Mouse (Mus musculus): Measurements from ENCODE around the gene Ikzf4. TPM values are rescaled to one million over a fixed set of nuclear protein-coding genes. Genes with fewer than 3 reads are reported as not detected.

Ikzf4 gene
- 4.3 and 4.9 TPM in 2 replicates for polyA plus RNA-seq (2014; fragmentation: Nextera tagmentation; extraction: Ambion mirVana)

DNA sequence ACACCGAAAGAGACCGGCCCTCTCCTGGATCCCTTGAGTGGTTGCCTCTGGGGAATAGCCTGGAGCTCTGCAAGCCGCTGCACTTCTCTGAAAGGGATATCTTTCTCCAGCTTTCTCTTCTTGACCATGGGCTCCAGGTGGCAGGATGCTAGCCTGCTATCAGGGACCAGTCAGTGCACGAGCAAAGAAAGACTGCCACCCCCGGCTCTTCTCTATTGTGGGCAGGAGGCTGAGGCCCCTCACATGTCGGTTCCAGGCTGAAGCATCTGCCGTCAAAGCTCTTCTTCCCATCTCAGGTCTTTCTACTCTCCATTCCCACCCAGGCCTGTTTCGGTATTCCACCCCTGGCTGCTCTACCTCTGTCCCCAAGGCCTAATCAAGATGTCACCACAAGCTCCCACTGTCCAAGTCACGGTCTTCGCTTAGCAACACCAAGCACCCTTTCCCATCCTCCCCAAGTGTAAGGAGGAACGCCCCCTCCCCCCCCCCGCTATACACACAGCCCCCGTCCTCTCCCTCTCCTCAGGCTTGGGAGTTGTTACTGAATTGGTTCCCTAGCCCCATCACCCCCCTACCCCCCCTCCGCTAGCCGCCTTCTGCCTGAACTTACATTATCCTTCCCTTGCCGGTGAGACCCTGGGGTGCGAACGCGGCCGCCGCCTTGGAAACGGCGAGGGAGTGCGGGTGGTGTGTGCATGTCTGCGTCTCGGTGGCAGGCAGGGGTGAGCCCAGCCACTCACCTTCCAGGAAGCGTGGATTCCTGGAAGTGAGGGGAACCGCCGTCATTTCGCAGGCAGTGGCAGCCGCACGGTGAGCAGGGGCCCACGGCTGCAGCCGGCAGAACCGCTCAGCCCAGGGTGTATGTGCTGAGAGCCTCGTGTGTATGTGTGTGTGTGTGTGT is at the start of gene Ikzf4:
Ikzf4 (minus strand) TSS at position 881 of the 901 bp plus-strand sequence.
- Histone ChIP-seq H3K27me3 (ENCODE audit: control insufficient read depth, insufficient read depth, low read length) (no peaks in the 10 kb centered on the region), H3K9me3 (ENCODE audit: control insufficient read depth, low read length) (no peaks in the 10 kb centered on the region), H3K4me3 (ENCODE audit: low read depth, low read length) (peak within 1 kb of the TSS; percentile 44), H3K4me1 (replicated peaks; ENCODE audit: control insufficient read depth, insufficient read depth, low read length) (no peaks in the 10 kb centered on the region), H3K9ac (ENCODE audit: low read depth, low read length) (peak within 1 kb of the TSS; percentile 74), H3K4me2 (replicated peaks; ENCODE audit: low read depth, low read length) (peak within 1 kb of the TSS; percentile 79), H3K36me3 (ENCODE audit: control insufficient read depth, insufficient read depth, low read length) (0 out of 2 replicates have a peak, but pooled peaks cover 2% of the 10 kb centered on the region), H3K27ac (ENCODE audit: low read depth, low read length) (peak within 1 kb of the TSS; percentile 70)
- DNase-seq (ENCODE audit: low spot score) (peak; percentile 62), ATAC-seq (ENCODE audit: low FRiP score) (peak; percentile 84)
- WGBS = 3% methylated on average over 32 of the region's 36 CpGs

DNA sequence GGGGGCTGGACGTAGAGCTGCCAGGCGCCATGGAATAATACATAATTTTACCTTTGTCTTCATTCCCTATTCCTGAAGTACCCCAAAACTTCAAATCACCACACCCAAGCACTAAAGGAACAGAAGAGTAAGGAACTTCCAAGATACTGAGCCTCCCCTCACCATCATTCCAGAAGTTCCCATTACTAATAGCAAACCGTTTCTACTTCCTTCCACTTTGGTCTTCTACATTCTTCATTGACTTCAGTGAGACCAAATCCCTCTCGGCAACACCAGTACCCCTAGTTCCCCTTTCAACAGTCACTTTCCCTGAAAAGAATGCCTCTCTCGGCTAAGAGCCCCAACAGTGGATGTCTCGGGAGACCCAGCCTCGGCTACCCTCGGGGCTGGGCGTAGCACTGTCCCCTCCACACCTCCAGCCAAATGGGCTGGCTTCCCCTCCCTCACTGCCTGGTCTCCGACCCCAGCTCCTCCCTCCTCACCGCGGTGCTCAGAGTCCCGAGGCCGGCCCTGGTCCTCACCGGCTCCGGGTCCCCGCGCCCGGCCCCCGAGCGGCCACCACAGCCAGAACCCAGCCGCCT is 49.7 kb upstream of the Ikzf4 start:
- Histone ChIP-seq H3K9ac (ENCODE audit: low read depth, low read length) (peak overlapping the region; percentile 66), H3K9me3 (ENCODE audit: control insufficient read depth, low read length) (no peaks in the 10 kb centered on the region), H3K4me3 (ENCODE audit: low read depth, low read length) (peak overlapping the region; percentile 49), H3K27me3 (ENCODE audit: control insufficient read depth, insufficient read depth, low read length) (no peaks in the 10 kb centered on the region), H3K4me2 (replicated peaks; ENCODE audit: low read depth, low read length) (peak overlapping the region; percentile 57), H3K27ac (ENCODE audit: low read depth, low read length) (peak overlapping the region; percentile 94), H3K4me1 (replicated peaks; ENCODE audit: control insufficient read depth, insufficient read depth, low read length) (no peaks in the 10 kb centered on the region), H3K36me3 (ENCODE audit: control insufficient read depth, insufficient read depth, low read length) (no peaks in the 10 kb centered on the region)
- ATAC-seq (ENCODE audit: low FRiP score) (no peak), DNase-seq (ENCODE audit: low spot score) (no peak)
- WGBS = under 1% methylated on average over 22 of the region's 22 CpGs

DNA sequence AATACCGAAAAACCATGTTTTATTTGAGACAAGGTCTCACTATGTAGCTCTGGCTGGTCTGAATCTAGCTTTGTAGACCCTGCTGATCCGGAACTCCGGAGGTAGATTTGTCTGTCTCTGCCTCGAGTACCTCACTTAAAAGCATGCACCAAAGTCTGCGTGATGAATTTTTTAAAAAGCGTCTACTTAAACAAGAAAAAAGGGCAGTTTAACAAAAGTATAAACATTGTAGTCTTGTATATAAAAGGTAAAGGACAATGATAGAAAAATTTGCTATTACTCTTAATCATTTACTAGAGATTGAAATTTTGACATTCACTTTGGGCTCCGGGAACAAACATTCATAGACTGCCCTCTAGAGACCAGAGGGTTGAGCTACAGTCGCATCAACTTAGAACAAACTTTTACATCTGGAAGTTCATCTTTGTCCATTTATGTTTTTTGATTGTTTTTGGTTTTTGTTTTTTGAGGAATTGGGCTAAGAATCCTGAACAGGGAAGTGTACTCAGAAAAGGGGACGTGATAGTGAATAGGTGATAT is 28.7 kb upstream of the Ikzf4 start:
- H3K9me3 ChIP-seq (ENCODE audit: control insufficient read depth, low read length) = no peaks in the 10 kb centered on the region
- H3K36me3 ChIP-seq (ENCODE audit: control insufficient read depth, insufficient read depth, low read length) = no peaks in the 10 kb centered on the region
- DNase-seq (ENCODE audit: low spot score) (peak; percentile 38), ATAC-seq (ENCODE audit: low FRiP score) (no peak)
- H3K4me3 ChIP-seq (ENCODE audit: low read depth, low read length) = peak overlapping the region; percentile 44
- H3K27me3 ChIP-seq (ENCODE audit: control insufficient read depth, insufficient read depth, low read length) = no peaks in the 10 kb centered on the region
- H3K9ac ChIP-seq (ENCODE audit: low read depth, low read length) = peak overlapping the region; percentile 13; the same call in 1 of the 2 replicates
- WGBS = 2% methylated on average over 9 of the region's 9 CpGs
- peaks cover 2% of the 10 kb centered on the region; the same call in 1 of the 2 replicates for H3K4me1 ChIP-seq (replicated peaks; ENCODE audit: control insufficient read depth, insufficient read depth, low read length)
- peak overlapping the region; percentile 71 for H3K4me2 ChIP-seq (replicated peaks; ENCODE audit: low read depth, low read length)
- H3K27ac ChIP-seq (ENCODE audit: low read depth, low read length) = peak overlapping the region; percentile 30; the same call in 1 of the 2 replicates

DNA sequence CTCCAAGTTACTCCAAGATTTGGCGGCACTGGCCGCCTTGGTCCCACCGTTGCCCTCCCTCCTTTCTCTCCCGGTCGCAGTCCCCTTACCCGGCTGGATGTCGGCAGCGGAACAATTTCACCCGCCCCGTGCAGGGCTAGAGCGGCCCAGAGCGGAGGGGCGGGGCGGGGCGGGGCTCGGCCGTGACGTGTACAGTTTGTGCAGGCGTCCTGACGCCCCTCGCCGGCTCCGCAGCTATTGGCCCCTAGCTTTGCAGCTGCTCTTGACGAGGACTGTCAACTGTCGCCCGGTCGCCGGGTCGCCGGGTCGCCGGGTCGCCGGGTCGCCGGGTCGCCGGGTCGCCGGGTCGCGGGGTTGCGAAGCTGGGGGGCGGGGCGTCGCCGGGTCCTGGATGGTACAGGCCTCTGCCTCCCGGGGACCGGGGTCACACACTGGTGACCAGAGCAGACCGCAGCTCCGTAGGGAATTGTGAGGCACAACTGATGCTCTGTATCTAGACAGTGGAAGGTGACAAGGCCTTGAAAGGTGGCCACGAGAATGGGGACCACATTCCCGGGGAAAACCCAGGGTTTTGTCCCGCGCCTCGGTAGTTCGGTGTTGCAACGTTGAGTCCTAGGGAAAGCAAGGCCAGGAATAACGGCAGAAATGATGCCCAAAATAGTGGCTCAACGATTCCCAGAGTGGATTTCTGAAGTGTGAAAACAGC is 28.1 kb upstream of the Ikzf4 start, which contains the start of gene Suox:
Suox (minus strand) TSS at position 311 of the 706 bp plus-strand sequence.
- no peaks in the 10 kb centered on the region for H3K36me3 ChIP-seq (ENCODE audit: control insufficient read depth, insufficient read depth, low read length)
- H3K27me3 ChIP-seq (ENCODE audit: control insufficient read depth, insufficient read depth, low read length) = no peaks in the 10 kb centered on the region
- WGBS = under 1% methylated on average over 55 of the region's 60 CpGs

DNA sequence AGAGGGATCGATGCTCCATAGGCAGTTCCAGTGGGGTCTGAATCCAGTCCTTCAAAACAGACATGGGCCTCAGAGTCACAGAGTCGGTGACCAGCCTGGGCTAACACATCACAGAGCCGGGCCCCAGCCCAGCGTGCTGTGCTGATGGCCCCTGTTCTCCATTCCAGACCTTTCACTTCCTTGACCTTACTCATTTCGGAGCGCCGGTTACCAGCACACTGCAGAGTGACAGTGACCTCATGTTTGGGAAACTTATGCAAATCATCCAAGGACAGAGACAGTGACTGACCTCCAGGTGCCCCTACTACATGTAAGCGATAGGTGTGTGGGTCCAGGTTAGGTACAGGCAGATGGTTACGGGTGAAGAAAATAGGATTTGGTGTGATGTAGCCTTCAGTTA is 25.4 kb upstream of the Ikzf4 start:
- H3K36me3 ChIP-seq (ENCODE audit: control insufficient read depth, insufficient read depth, low read length) = no peaks in the 10 kb centered on the region
- no peaks in the 10 kb centered on the region for H3K27me3 ChIP-seq (ENCODE audit: control insufficient read depth, insufficient read depth, low read length)
- no peak overlapping the region for H3K4me3 ChIP-seq (ENCODE audit: low read depth, low read length)
- DNase-seq (ENCODE audit: low spot score) (no peak), ATAC-seq (ENCODE audit: low FRiP score) (no peak)
- WGBS = 91% methylated on average over 9 of the region's 9 CpGs
- H3K4me2 ChIP-seq (replicated peaks; ENCODE audit: low read depth, low read length) = no peak overlapping the region
- H3K9me3 ChIP-seq (ENCODE audit: control insufficient read depth, low read length) = no peaks in the 10 kb centered on the region
- peaks cover 2% of the 10 kb centered on the region; the same call in 1 of the 2 replicates for H3K4me1 ChIP-seq (replicated peaks; ENCODE audit: control insufficient read depth, insufficient read depth, low read length)
- H3K9ac ChIP-seq (ENCODE audit: low read depth, low read length) = no peak overlapping the region
- no peak overlapping the region for H3K27ac ChIP-seq (ENCODE audit: low read depth, low read length)

More for the DNA sequence above, 28.1 kb upstream of the Ikzf4 start, which contains the start of gene Suox:
- H3K4me1 ChIP-seq (replicated peaks; ENCODE audit: control insufficient read depth, insufficient read depth, low read length) = peaks cover 2% of the 10 kb centered on the region; the same call in 1 of the 2 replicates
- peak within 1 kb of the TSS; percentile 71 for H3K4me2 ChIP-seq (replicated peaks; ENCODE audit: low read depth, low read length)
- H3K27ac ChIP-seq (ENCODE audit: low read depth, low read length) = peak within 1 kb of the TSS; percentile 30; the same call in 1 of the 2 replicates
- peak within 1 kb of the TSS; percentile 40 for H3K9ac ChIP-seq (ENCODE audit: low read depth, low read length)
- peak; percentile 95 for ATAC-seq (ENCODE audit: low FRiP score)
- H3K4me3 ChIP-seq (ENCODE audit: low read depth, low read length) = peak within 1 kb of the TSS; percentile 44
- H3K9me3 ChIP-seq (ENCODE audit: control insufficient read depth, low read length) = no peaks in the 10 kb centered on the region
- peak; percentile 90 for DNase-seq (ENCODE audit: low spot score)

DNA sequence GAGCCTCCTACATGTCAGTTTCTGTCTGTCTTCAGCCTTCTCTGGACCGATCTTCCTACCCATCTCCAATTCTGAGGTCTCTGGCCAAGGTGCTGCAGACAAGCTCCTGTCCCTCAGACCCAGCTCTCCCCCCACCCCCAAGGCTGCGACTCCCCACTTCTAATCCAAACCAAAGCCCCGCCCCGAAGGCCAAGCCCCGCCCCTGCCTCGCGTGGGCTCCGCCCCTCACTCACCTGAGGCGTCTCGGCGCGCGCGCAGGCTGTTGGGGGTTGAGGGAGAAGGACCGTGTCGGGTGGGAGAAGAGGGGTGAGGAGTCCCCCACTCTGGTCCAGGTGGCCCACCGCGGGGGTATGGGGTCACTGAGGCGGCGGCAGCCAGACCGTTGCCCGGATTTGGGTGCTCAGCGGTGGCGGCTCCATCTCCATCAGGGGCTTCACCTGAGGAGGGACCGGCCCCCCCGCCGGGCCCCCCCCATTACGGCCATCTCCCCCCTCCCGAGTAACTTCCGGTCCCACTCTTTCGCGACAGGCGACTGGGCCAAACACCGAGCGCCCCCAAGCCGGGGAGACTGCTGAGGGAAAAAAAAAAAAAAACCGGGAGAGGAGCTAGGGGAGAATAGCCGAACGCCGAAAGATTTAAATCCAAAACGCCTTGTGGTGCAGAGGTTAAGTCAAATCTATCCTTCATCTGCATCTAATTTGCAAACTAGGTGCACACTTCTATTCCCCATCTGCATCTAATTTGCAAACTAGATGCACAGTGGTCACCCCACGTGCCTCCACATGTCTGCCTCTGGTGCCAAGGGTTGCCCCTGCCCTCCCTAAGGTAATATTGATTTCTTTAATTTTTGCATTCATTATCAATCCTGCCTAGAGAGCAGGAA is 23.2 kb upstream of the Ikzf4 start:
- DNase-seq (ENCODE audit: low spot score) = peak; percentile 62
- ATAC-seq (ENCODE audit: low FRiP score) = peak; percentile 38; the same call in 1 of the 2 replicates
- no peaks in the 10 kb centered on the region for H3K36me3 ChIP-seq (ENCODE audit: control insufficient read depth, insufficient read depth, low read length)
- peaks cover 2% of the 10 kb centered on the region; the same call in 1 of the 2 replicates for H3K4me1 ChIP-seq (replicated peaks; ENCODE audit: control insufficient read depth, insufficient read depth, low read length)
- peak overlapping the region; percentile 84 for H3K4me2 ChIP-seq (replicated peaks; ENCODE audit: low read depth, low read length)
- H3K9ac ChIP-seq (ENCODE audit: low read depth, low read length) = peak overlapping the region; percentile 70
- no peaks in the 10 kb centered on the region for H3K9me3 ChIP-seq (ENCODE audit: control insufficient read depth, low read length)
- peak overlapping the region; percentile 42; the same call in 1 of the 2 replicates for H3K27ac ChIP-seq (ENCODE audit: low read depth, low read length)
- H3K4me3 ChIP-seq (ENCODE audit: low read depth, low read length) = peak overlapping the region; percentile 68
- under 1% methylated on average over 40 of the region's 42 CpGs for WGBS
- no peaks in the 10 kb centered on the region for H3K27me3 ChIP-seq (ENCODE audit: control insufficient read depth, insufficient read depth, low read length)

DNA sequence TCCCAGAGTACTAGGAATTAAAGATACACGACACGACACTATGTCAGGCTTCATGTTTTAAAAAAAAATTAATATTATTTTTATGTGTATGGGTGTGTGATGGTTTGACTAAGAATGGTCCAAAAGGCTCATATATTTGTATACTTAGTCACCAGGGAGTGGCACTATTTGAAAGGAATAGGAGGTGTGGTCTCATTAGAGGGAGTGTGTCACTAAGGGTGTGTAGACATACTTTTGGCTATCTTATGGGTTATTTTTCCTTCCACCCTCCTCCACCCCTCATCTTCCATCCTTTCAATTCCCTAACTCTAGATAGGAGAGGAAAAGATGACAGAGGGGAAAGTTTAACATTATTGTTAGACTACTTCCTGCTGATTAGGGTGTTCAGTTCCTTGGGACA is 20.0 kb upstream of the Ikzf4 start:
- no peak overlapping the region for H3K4me3 ChIP-seq (ENCODE audit: low read depth, low read length)
- H3K27me3 ChIP-seq (ENCODE audit: control insufficient read depth, insufficient read depth, low read length) = no peaks in the 10 kb centered on the region
- DNase-seq (ENCODE audit: low spot score) (no peak), ATAC-seq (ENCODE audit: low FRiP score) (no peak)
- no peak overlapping the region for H3K27ac ChIP-seq (ENCODE audit: low read depth, low read length)
- H3K9me3 ChIP-seq (ENCODE audit: control insufficient read depth, low read length) = no peaks in the 10 kb centered on the region
- H3K4me1 ChIP-seq (replicated peaks; ENCODE audit: control insufficient read depth, insufficient read depth, low read length) = no peaks in the 10 kb centered on the region
- 92% methylated on average over 2 of the region's 2 CpGs for WGBS
- no peak overlapping the region for H3K4me2 ChIP-seq (replicated peaks; ENCODE audit: low read depth, low read length)
- no peak overlapping the region for H3K9ac ChIP-seq (ENCODE audit: low read depth, low read length)
- no peaks in the 10 kb centered on the region for H3K36me3 ChIP-seq (ENCODE audit: control insufficient read depth, insufficient read depth, low read length)

All from hindbrain, embryonic 11.5 days (tissue).